Mouse (Mus musculus): ENCODE results near the gene Pex19. TPM values are rescaled to one million over a fixed set of nuclear protein-coding genes. Genes with fewer than 3 reads are reported as not detected.

The Pex19 gene
- polyA plus RNA-seq, 1 experiment from 2014 or later = 161 TPM

DNA sequence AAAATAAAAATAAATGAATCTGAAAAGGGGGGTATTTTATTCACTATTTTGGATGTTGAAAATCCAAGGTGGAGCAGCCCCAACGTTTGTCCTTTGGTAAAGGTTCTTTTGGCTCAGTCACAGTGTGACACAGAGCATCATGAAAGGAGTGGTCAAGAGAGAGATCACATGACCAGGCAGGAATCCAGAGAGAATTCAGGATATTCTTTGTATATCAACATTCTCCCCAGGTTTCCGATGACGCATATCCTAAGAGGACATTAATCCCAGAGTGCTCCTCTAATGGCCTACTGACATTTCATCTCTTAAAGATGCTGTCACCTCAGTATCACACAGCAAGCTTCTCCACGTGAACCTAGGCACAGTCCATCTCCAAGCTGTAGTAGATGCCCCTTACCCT is 22.9 kb upstream of the Pex19 start:
- Histone ChIP-seq H3K4me1 (ENCODE audit: control insufficient read depth, insufficient read depth, low read length) (no peaks in the 10 kb centered on the region), H3K4me2 (ENCODE audit: low read depth, low read length) (no peak overlapping the region), H3K9ac (ENCODE audit: low read depth, low read length) (no peak overlapping the region), H3K36me3 (ENCODE audit: control insufficient read depth, insufficient read depth, low read length) (peaks cover 28% of the 10 kb centered on the region), H3K4me3 (ENCODE audit: low read length) (no peak overlapping the region), H3K27ac (ENCODE audit: low read length) (no peak overlapping the region), H3K27me3 (replicated peaks; ENCODE audit: control insufficient read depth, insufficient read depth, low read length) (no peaks in the 10 kb centered on the region), H3K9me3 (ENCODE audit: control insufficient read depth, low read length) (no peaks in the 10 kb centered on the region)
- WGBS = 82% methylated on average over 4 of the region's 4 CpGs
- no peak for ATAC-seq

GRCm38 (mm10) chr1:172105101-172105500 is 21.5 kb upstream of the Pex19 start:
- no peak overlapping the region for H3K4me3 ChIP-seq (ENCODE audit: low read length)
- no peaks in the 10 kb centered on the region for H3K4me1 ChIP-seq (ENCODE audit: control insufficient read depth, insufficient read depth, low read length)
- no peaks in the 10 kb centered on the region for H3K27me3 ChIP-seq (replicated peaks; ENCODE audit: control insufficient read depth, insufficient read depth, low read length)
- H3K36me3 ChIP-seq (ENCODE audit: control insufficient read depth, insufficient read depth, low read length) = peaks cover 28% of the 10 kb centered on the region
- 0 out of 2 replicates have a peak, but pooled peaks have one; percentile 24 for ATAC-seq
- H3K9me3 ChIP-seq (ENCODE audit: control insufficient read depth, low read length) = no peaks in the 10 kb centered on the region
- H3K27ac ChIP-seq (ENCODE audit: low read length) = no peak overlapping the region
- H3K4me2 ChIP-seq (ENCODE audit: low read depth, low read length) = no peak overlapping the region
- 65% methylated on average over 11 of the region's 11 CpGs for WGBS
- no peak overlapping the region for H3K9ac ChIP-seq (ENCODE audit: low read depth, low read length)

DNA sequence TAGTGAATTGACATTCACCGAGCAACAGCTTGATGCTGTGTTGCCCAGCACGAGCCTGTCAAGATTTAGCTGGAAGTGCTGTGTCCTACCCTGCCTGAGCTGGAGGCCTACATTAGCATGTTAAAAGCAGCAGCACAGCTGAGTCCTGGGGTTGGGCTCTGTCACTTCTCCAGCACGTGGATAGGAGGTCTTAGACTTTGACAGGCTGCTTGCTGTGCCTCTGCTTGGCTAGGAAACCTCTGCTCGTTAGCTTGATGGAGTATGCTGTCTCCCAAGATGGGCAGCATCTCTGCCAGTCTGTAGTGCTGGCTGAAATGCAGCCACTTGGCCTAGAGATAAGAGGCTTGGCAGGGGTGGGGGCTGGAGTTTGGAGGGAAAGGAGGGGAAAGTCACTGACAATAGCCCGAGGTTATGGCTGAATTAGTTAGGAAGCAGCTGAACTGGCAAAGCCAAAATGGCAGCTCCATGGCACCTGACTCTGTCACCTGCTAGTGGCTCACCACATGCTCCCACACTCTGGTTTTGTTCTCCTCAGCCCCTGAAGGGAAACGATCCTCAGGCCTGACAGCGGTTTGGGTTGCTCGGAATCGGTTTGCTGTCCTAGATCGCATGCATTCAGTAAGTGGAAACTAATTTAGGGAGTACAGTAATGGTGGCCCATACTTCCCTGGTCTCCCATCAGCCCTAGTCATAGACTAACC is 18.6 kb upstream of the Pex19 start:
- no peaks in the 10 kb centered on the region for H3K9me3 ChIP-seq (ENCODE audit: control insufficient read depth, low read length)
- WGBS = 81% methylated on average over 10 of the region's 10 CpGs
- no peak overlapping the region for H3K9ac ChIP-seq (ENCODE audit: low read depth, low read length)
- ATAC-seq = no peak
- no peaks in the 10 kb centered on the region for H3K4me1 ChIP-seq (ENCODE audit: control insufficient read depth, insufficient read depth, low read length)
- H3K27ac ChIP-seq (ENCODE audit: low read length) = no peak overlapping the region
- H3K4me3 ChIP-seq (ENCODE audit: low read length) = no peak overlapping the region
- no peaks in the 10 kb centered on the region for H3K27me3 ChIP-seq (replicated peaks; ENCODE audit: control insufficient read depth, insufficient read depth, low read length)
- H3K4me2 ChIP-seq (ENCODE audit: low read depth, low read length) = no peak overlapping the region
- H3K36me3 ChIP-seq (ENCODE audit: control insufficient read depth, insufficient read depth, low read length) = peaks cover 28% of the 10 kb centered on the region

- WGBS = 91% methylated on average over 5 of the region's 5 CpGs
- ATAC-seq = no peak
- Histone ChIP-seq H3K4me2 (ENCODE audit: low read depth, low read length) (no peak overlapping the region), H3K9me3 (ENCODE audit: control insufficient read depth, low read length) (no peaks in the 10 kb centered on the region), H3K4me1 (ENCODE audit: control insufficient read depth, insufficient read depth, low read length) (no peaks in the 10 kb centered on the region), H3K9ac (ENCODE audit: low read depth, low read length) (no peak overlapping the region), H3K27ac (ENCODE audit: low read length) (no peak overlapping the region), H3K27me3 (replicated peaks; ENCODE audit: control insufficient read depth, insufficient read depth, low read length) (no peaks in the 10 kb centered on the region), H3K4me3 (ENCODE audit: low read length) (no peak overlapping the region), H3K36me3 (ENCODE audit: control insufficient read depth, insufficient read depth, low read length) (peaks cover 43% of the 10 kb centered on the region)
Measured at GRCm38 (mm10) chr1:172116948-172117347, 9.6 kb upstream of the Pex19 start.

DNA sequence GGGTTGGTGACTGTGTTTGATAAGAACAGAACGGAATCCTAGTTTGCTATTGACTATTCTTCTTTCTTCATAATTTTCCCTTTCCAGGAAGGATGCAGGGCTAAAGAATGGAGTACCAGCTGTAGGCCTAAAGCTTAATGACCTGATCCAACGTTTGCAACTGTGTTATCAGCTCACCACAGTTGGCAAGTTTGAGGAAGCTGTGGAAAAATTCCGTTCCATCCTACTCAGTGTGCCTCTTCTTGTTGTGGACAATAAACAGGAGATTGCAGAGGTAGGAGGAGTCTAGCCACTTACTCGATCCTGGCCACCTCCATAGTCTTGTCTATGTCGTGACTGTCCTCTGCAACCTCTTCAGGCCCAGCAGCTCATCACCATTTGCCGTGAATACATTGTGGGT is 7.5 kb upstream of the Pex19 start:
- Histone ChIP-seq H3K9ac (ENCODE audit: low read depth, low read length) (no peak overlapping the region), H3K27ac (ENCODE audit: low read length) (no peak overlapping the region), H3K4me3 (ENCODE audit: low read length) (no peak overlapping the region), H3K4me1 (ENCODE audit: control insufficient read depth, insufficient read depth, low read length) (no peaks in the 10 kb centered on the region), H3K4me2 (ENCODE audit: low read depth, low read length) (no peak overlapping the region), H3K36me3 (ENCODE audit: control insufficient read depth, insufficient read depth, low read length) (peaks cover 45% of the 10 kb centered on the region), H3K27me3 (replicated peaks; ENCODE audit: control insufficient read depth, insufficient read depth, low read length) (no peaks in the 10 kb centered on the region), H3K9me3 (ENCODE audit: control insufficient read depth, low read length) (no peaks in the 10 kb centered on the region)
- no peak for ATAC-seq
- 77% methylated on average over 6 of the region's 6 CpGs for WGBS

DNA sequence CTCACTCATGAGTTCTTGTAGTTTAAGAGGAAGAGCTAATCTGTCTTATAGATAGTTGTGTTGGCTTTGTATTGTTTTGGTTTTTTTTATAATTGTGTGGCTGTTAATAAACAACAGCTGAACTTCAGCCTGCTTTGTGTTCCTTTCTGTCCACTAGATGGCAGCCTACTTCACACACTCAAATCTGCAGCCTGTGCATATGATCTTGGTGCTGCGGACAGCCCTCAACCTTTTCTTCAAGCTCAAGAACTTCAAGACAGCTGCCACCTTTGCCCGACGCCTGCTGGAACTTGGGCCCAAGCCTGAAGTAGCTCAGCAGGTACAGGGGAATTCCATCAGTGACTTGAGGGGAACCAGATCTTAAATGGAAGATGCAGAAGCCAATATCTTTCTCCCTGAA is 6.8 kb upstream of the Pex19 start:
- no peaks in the 10 kb centered on the region for H3K4me1 ChIP-seq (ENCODE audit: control insufficient read depth, insufficient read depth, low read length)
- ATAC-seq = no peak
- H3K36me3 ChIP-seq (ENCODE audit: control insufficient read depth, insufficient read depth, low read length) = peaks cover 44% of the 10 kb centered on the region
- no peak overlapping the region for H3K4me2 ChIP-seq (ENCODE audit: low read depth, low read length)
- H3K4me3 ChIP-seq (ENCODE audit: low read length) = no peak overlapping the region
- H3K27me3 ChIP-seq (replicated peaks; ENCODE audit: control insufficient read depth, insufficient read depth, low read length) = no peaks in the 10 kb centered on the region
- no peaks in the 10 kb centered on the region for H3K9me3 ChIP-seq (ENCODE audit: control insufficient read depth, low read length)
- 41% methylated on average over 3 of the region's 3 CpGs for WGBS
- H3K27ac ChIP-seq (ENCODE audit: low read length) = no peak overlapping the region
- H3K9ac ChIP-seq (ENCODE audit: low read depth, low read length) = no peak overlapping the region

GRCm38 (mm10) chr1:172122671-172123070 is 3.9 kb upstream of the Pex19 start:
- Histone ChIP-seq H3K4me1 (ENCODE audit: control insufficient read depth, insufficient read depth, low read length) (peaks cover 7% of the 10 kb centered on the region), H3K4me3 (ENCODE audit: low read length) (no peak overlapping the region), H3K4me2 (ENCODE audit: low read depth, low read length) (no peak overlapping the region), H3K27me3 (replicated peaks; ENCODE audit: control insufficient read depth, insufficient read depth, low read length) (no peaks in the 10 kb centered on the region), H3K36me3 (ENCODE audit: control insufficient read depth, insufficient read depth, low read length) (peaks cover 24% of the 10 kb centered on the region), H3K9me3 (ENCODE audit: control insufficient read depth, low read length) (no peaks in the 10 kb centered on the region), H3K9ac (ENCODE audit: low read depth, low read length) (no peak overlapping the region), H3K27ac (ENCODE audit: low read length) (no peak overlapping the region)
- WGBS = 73% methylated on average over 2 of the region's 2 CpGs
- ATAC-seq = no peak

GRCm38 (mm10) chr1:172124572-172124971 is 2.0 kb upstream of the Pex19 start:
- Histone ChIP-seq H3K36me3 (ENCODE audit: control insufficient read depth, insufficient read depth, low read length) (peaks cover 28% of the 10 kb centered on the region), H3K9me3 (ENCODE audit: control insufficient read depth, low read length) (no peaks in the 10 kb centered on the region), H3K9ac (ENCODE audit: low read depth, low read length) (no peak overlapping the region), H3K4me1 (ENCODE audit: control insufficient read depth, insufficient read depth, low read length) (peaks cover 9% of the 10 kb centered on the region), H3K4me2 (ENCODE audit: low read depth, low read length) (no peak overlapping the region), H3K4me3 (ENCODE audit: low read length) (no peak overlapping the region), H3K27ac (ENCODE audit: low read length) (no peak overlapping the region), H3K27me3 (replicated peaks; ENCODE audit: control insufficient read depth, insufficient read depth, low read length) (no peaks in the 10 kb centered on the region)
- ATAC-seq = no peak
- 83% methylated on average over 6 of the region's 6 CpGs for WGBS

- Histone ChIP-seq H3K4me1 (ENCODE audit: control insufficient read depth, insufficient read depth, low read length) (peaks cover 9% of the 10 kb centered on the region), H3K4me2 (ENCODE audit: low read depth, low read length) (peak overlapping the region; percentile 71), H3K9me3 (ENCODE audit: control insufficient read depth, low read length) (no peaks in the 10 kb centered on the region), H3K27me3 (replicated peaks; ENCODE audit: control insufficient read depth, insufficient read depth, low read length) (no peaks in the 10 kb centered on the region), H3K9ac (ENCODE audit: low read depth, low read length) (peak overlapping the region; percentile 86), H3K4me3 (ENCODE audit: low read length) (peak overlapping the region; percentile 86), H3K27ac (ENCODE audit: low read length) (peak overlapping the region; percentile 77), H3K36me3 (ENCODE audit: control insufficient read depth, insufficient read depth, low read length) (peaks cover 32% of the 10 kb centered on the region)
- ATAC-seq = peak; percentile 73
- WGBS = 28% methylated on average over 5 of the region's 5 CpGs
Measured at GRCm38 (mm10) chr1:172127487-172127886, 932 bp downstream of the Pex19 start.

DNA sequence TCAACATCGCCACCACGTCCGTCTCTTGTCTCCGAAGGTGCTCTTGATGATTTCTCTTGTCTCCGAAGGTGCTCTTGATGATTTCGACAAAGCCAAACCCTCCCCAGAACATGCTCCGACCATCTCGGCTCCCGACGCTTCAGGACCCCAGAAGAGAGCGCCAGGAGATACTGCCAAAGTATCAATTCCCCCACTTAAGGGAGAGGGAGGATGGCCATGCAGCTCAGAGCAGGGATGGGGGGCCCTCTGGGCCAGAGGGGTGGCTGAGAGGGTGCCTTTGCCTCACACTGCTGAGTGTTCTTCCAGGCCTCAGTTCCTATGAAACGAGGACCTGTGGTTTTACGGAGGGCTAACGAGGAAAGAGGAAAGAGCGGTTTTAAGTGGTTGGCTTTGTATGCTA is 2.0 kb downstream of the Pex19 start:
- ATAC-seq = no peak
- no peak overlapping the region for H3K9ac ChIP-seq (ENCODE audit: low read depth, low read length)
- H3K27me3 ChIP-seq (replicated peaks; ENCODE audit: control insufficient read depth, insufficient read depth, low read length) = no peaks in the 10 kb centered on the region
- H3K4me1 ChIP-seq (ENCODE audit: control insufficient read depth, insufficient read depth, low read length) = peaks cover 12% of the 10 kb centered on the region
- peaks cover 31% of the 10 kb centered on the region for H3K36me3 ChIP-seq (ENCODE audit: control insufficient read depth, insufficient read depth, low read length)
- 93% methylated on average over 15 of the region's 15 CpGs for WGBS
- no peak overlapping the region for H3K27ac ChIP-seq (ENCODE audit: low read length)
- H3K4me2 ChIP-seq (ENCODE audit: low read depth, low read length) = no peak overlapping the region
- no peak overlapping the region for H3K4me3 ChIP-seq (ENCODE audit: low read length)
- no peaks in the 10 kb centered on the region for H3K9me3 ChIP-seq (ENCODE audit: control insufficient read depth, low read length)

All from intestine, embryonic 16.5 days (tissue).